Mouse (Mus musculus) heart, embryonic 12.5 days (tissue): ENCODE measurements around the gene Actg2. TPM values are rescaled to one million over a fixed set of nuclear protein-coding genes. Genes with fewer than 3 reads are reported as not detected.
A peak's percentile ranks its signal among the peaks of the same experiment; 100 is the strongest.

Experiments used
- ATAC-seq: fragments of 200-750 bp; cut with Nextera tagmentation; 2 replicates; pipeline ENCODE4 v1.8.0; 2017; ENCODE audit warnings: moderate TSS enrichment, moderate library complexity; ENCODE audit not compliant: insufficient number of reproducible peaks, low FRiP score
- H3K27ac ChIP-seq: fragments of 300-500 bp; sonication (generic); 2 replicates; pipeline ENCODE4 v1.5.1; 2016; ENCODE audit warnings: mild to moderate bottlenecking, moderate library complexity; ENCODE audit not compliant: poor library complexity, severe bottlenecking
- H3K27me3 ChIP-seq: fragments of 300-500 bp; sonication (generic); replicated peaks from 2 replicates; pipeline ENCODE4 v1.6.1; 2016; ENCODE audit warnings: mild to moderate bottlenecking, moderate library complexity
- H3K36me3 ChIP-seq: fragments of 300-500 bp; sonication (generic); 2 replicates; pipeline ENCODE4 v1.6.1; 2016; ENCODE audit warnings: mild to moderate bottlenecking, moderate library complexity
- H3K4me1 ChIP-seq: fragments of 300-500 bp; sonication (generic); replicated peaks from 2 replicates; pipeline ENCODE4 v1.6.1; 2016; ENCODE audit warnings: mild to moderate bottlenecking
- H3K4me2 ChIP-seq: fragments of 300-500 bp; sonication (generic); 2 replicates; pipeline ENCODE4 v1.6.1; 2016; ENCODE audit warnings: mild to moderate bottlenecking, moderate library complexity
- H3K4me3 ChIP-seq: fragments of 300-500 bp; sonication (generic); 2 replicates; pipeline ENCODE4 v1.5.1; 2016; ENCODE audit warnings: mild to moderate bottlenecking
- H3K9ac ChIP-seq: fragments of 300-500 bp; sonication (generic); 2 replicates; pipeline ENCODE4 v1.6.1; 2016; ENCODE audit warnings: mild to moderate bottlenecking, moderate library complexity
- H3K9me3 ChIP-seq: fragments of 300-500 bp; sonication (generic); replicated peaks from 2 replicates; pipeline ENCODE4 v1.6.1; 2016; ENCODE audit warnings: mild to moderate bottlenecking, moderate library complexity
- WGBS: fragments of 180-500 bp; shearing (Covaris S2); methylation state at CpG from one replicate; pipeline ENCODE4 v1.1.7; 2016; 5-methylcytosine and 5-hydroxymethylcytosine counted together
- polyA plus RNA-seq: library from polyadenylated mRNA; unstranded; fragments of >200 nt; fragmentation: Nextera tagmentation; extraction: Ambion mirVana; gene quantifications from 2 replicates; pipeline ENCODE4 v1.2.1, GENCODE M21; 2016

Actg2 gene
- polyA plus RNA-seq, 1 experiment from 2014 or later = 8.6 TPM

- peaks cover 4% of the 10 kb centered on the region for H3K9me3 ChIP-seq
- peak; percentile 18; the same call in 1 of the 2 replicates for ATAC-seq
- H3K4me3 ChIP-seq = no peak overlapping the region
- no peak overlapping the region for H3K27ac ChIP-seq
- WGBS = 64% methylated on average over 22 of the region's 22 CpGs
- H3K4me2 ChIP-seq = no peak overlapping the region
- H3K9ac ChIP-seq = no peak overlapping the region
- peaks cover 12% of the 10 kb centered on the region for H3K4me1 ChIP-seq
- H3K36me3 ChIP-seq = peaks cover 45% of the 10 kb centered on the region
- H3K27me3 ChIP-seq = no peaks in the 10 kb centered on the region
Measured at GRCm38 (mm10) chr6:83496753-83497710, 39.0 kb downstream of the Actg2 start.

- no peak overlapping the region for H3K27ac ChIP-seq
- peaks cover 4% of the 10 kb centered on the region for H3K9me3 ChIP-seq
- H3K27me3 ChIP-seq = no peaks in the 10 kb centered on the region
- no peak overlapping the region for H3K4me3 ChIP-seq
- 86% methylated on average over 9 of the region's 9 CpGs for WGBS
- H3K36me3 ChIP-seq = peaks cover 52% of the 10 kb centered on the region
- no peak overlapping the region for H3K4me2 ChIP-seq
- no peak overlapping the region; the same call in 1 of the 2 replicates for H3K9ac ChIP-seq
- ATAC-seq = no peak
- H3K4me1 ChIP-seq = peaks cover 8% of the 10 kb centered on the region
Measured at GRCm38 (mm10) chr6:83496009-83496752, 39.9 kb downstream of the Actg2 start.

- Histone ChIP-seq H3K36me3 (peaks cover 84% of the 10 kb centered on the region), H3K4me3 (no peak overlapping the region)
- WGBS = 63% methylated on average over 4 of the region's 4 CpGs
Measured at GRCm38 (mm10) chr6:83490622-83491021, 45.4 kb downstream of the Actg2 start.

GRCm38 (mm10) chr6:83488200-83488599 lies 47.9 kb downstream of the Actg2 start:
- 89% methylated on average over 5 of the region's 5 CpGs for WGBS
- Histone ChIP-seq H3K27ac (no peak overlapping the region), H3K9ac (no peak overlapping the region), H3K36me3 (peaks cover 83% of the 10 kb centered on the region), H3K4me2 (no peak overlapping the region), H3K4me1 (no peaks in the 10 kb centered on the region), H3K9me3 (no peaks in the 10 kb centered on the region), H3K4me3 (no peak overlapping the region), H3K27me3 (no peaks in the 10 kb centered on the region)
- ATAC-seq = no peak

More at GRCm38 (mm10) chr6:83490622-83491021, 45.4 kb downstream of the Actg2 start:
- Histone ChIP-seq H3K9ac (no peak overlapping the region), H3K9me3 (no peaks in the 10 kb centered on the region), H3K27ac (no peak overlapping the region), H3K4me2 (no peak overlapping the region), H3K27me3 (no peaks in the 10 kb centered on the region), H3K4me1 (no peaks in the 10 kb centered on the region)
- no peak for ATAC-seq

- H3K9me3 ChIP-seq = no peaks in the 10 kb centered on the region
- H3K4me3 ChIP-seq = no peak overlapping the region
- no peaks in the 10 kb centered on the region for H3K27me3 ChIP-seq
- H3K4me2 ChIP-seq = no peak overlapping the region
- no peak overlapping the region for H3K9ac ChIP-seq
- H3K27ac ChIP-seq = no peak overlapping the region
- ATAC-seq = no peak
- no peaks in the 10 kb centered on the region for H3K4me1 ChIP-seq
- peaks cover 87% of the 10 kb centered on the region for H3K36me3 ChIP-seq
- WGBS = 85% methylated on average over 4 of the region's 4 CpGs
Measured at GRCm38 (mm10) chr6:83487298-83487697, 48.8 kb downstream of the Actg2 start.

- no peaks in the 10 kb centered on the region for H3K9me3 ChIP-seq
- no peaks in the 10 kb centered on the region for H3K4me1 ChIP-seq
- no peak overlapping the region for H3K4me3 ChIP-seq
- 61% methylated on average over 4 of the region's 4 CpGs for WGBS
- H3K36me3 ChIP-seq = peaks cover 92% of the 10 kb centered on the region
- no peaks in the 10 kb centered on the region for H3K27me3 ChIP-seq
- no peak overlapping the region for H3K27ac ChIP-seq
- H3K9ac ChIP-seq = no peak overlapping the region
- H3K4me2 ChIP-seq = no peak overlapping the region
- no peak for ATAC-seq
Measured at GRCm38 (mm10) chr6:83485854-83486253, 50.2 kb downstream of the Actg2 start.

- no peak for ATAC-seq
- Histone ChIP-seq H3K9me3 (no peaks in the 10 kb centered on the region), H3K36me3 (peaks cover 91% of the 10 kb centered on the region), H3K9ac (no peak overlapping the region), H3K4me2 (no peak overlapping the region), H3K4me3 (no peak overlapping the region), H3K27me3 (no peaks in the 10 kb centered on the region), H3K4me1 (no peaks in the 10 kb centered on the region), H3K27ac (no peak overlapping the region)
- 94% methylated on average over 7 of the region's 7 CpGs for WGBS
Measured at GRCm38 (mm10) chr6:83483776-83484175, 52.3 kb downstream of the Actg2 start.

GRCm38 (mm10) chr6:83482418-83483085 lies 53.5 kb downstream of the Actg2 start:
- Histone ChIP-seq H3K27ac (no peak overlapping the region), H3K9ac (no peak overlapping the region), H3K36me3 (peaks cover 83% of the 10 kb centered on the region), H3K4me3 (no peak overlapping the region), H3K4me1 (no peaks in the 10 kb centered on the region), H3K4me2 (no peak overlapping the region), H3K9me3 (no peaks in the 10 kb centered on the region), H3K27me3 (no peaks in the 10 kb centered on the region)
- 63% methylated on average over 10 of the region's 10 CpGs for WGBS
- ATAC-seq = no peak

- no peak overlapping the region for H3K4me3 ChIP-seq
- WGBS = 89% methylated on average over 6 of the region's 6 CpGs
- H3K36me3 ChIP-seq = peaks cover 59% of the 10 kb centered on the region
- no peak overlapping the region for H3K27ac ChIP-seq
- H3K9ac ChIP-seq = no peak overlapping the region
- no peak for ATAC-seq
- H3K27me3 ChIP-seq = no peaks in the 10 kb centered on the region
- peaks cover 6% of the 10 kb centered on the region; the same call in 1 of the 2 replicates for H3K4me1 ChIP-seq
- H3K9me3 ChIP-seq = no peaks in the 10 kb centered on the region
- no peak overlapping the region for H3K4me2 ChIP-seq
Measured at GRCm38 (mm10) chr6:83480019-83480655, 55.9 kb downstream of the Actg2 start.

- Histone ChIP-seq H3K27me3 (no peaks in the 10 kb centered on the region), H3K4me2 (no peak overlapping the region), H3K9ac (no peak overlapping the region), H3K27ac (no peak overlapping the region), H3K36me3 (peaks cover 50% of the 10 kb centered on the region), H3K9me3 (no peaks in the 10 kb centered on the region), H3K4me3 (no peak overlapping the region), H3K4me1 (peaks cover 6% of the 10 kb centered on the region; the same call in 1 of the 2 replicates)
- WGBS = 78% methylated on average over 2 of the region's 2 CpGs
- ATAC-seq = no peak
Measured at GRCm38 (mm10) chr6:83479193-83479592, 56.9 kb downstream of the Actg2 start.
